Mouse (Mus musculus) intestine, embryonic 14.5 days (tissue): ENCODE data around the gene Rgs5. TPM values are rescaled to one million over a fixed set of nuclear protein-coding genes. Genes with fewer than 3 reads are reported as not detected.

Experiments used
- polyA plus RNA-seq: library from polyadenylated mRNA; unstranded; fragments of >200 nt; fragmentation: Nextera tagmentation; extraction: Ambion mirVana; gene quantifications from 2 replicates; pipeline ENCODE4 v1.2.1, GENCODE M21; 2014

Rgs5 gene
- polyA plus RNA-seq, 1 experiment from 2014 or later, result 20.9 TPM

Other genes with a start within 250 kb of the Rgs5 start
- 45.4 and 52.8 TPM in 2 replicates for gene Nuf2, start 124.0 kb upstream of the Rgs5 start, polyA plus RNA-seq
- 3.7 and 4.0 TPM in 2 replicates for gene Rgs4, start 92.1 kb downstream of the Rgs5 start, polyA plus RNA-seq